Mouse (Mus musculus): ENCODE data around the gene Jade3.

GRCm38 (mm10) chrX:20532621-20533020 is 107.1 kb downstream of the Jade3 start:
- TF ChIP-seq GATA1 (IDR thresholded peaks at IDR 0.05; ENCODE audit: borderline replicate concordance, low read length), result no peak
- no peak for TF ChIP-seq FLI1 (IDR thresholded peaks at IDR 0.05; ENCODE audit: low read length)
